Mouse (Mus musculus): ENCODE results near the gene Sptan1.

Sptan1 gene

DNA sequence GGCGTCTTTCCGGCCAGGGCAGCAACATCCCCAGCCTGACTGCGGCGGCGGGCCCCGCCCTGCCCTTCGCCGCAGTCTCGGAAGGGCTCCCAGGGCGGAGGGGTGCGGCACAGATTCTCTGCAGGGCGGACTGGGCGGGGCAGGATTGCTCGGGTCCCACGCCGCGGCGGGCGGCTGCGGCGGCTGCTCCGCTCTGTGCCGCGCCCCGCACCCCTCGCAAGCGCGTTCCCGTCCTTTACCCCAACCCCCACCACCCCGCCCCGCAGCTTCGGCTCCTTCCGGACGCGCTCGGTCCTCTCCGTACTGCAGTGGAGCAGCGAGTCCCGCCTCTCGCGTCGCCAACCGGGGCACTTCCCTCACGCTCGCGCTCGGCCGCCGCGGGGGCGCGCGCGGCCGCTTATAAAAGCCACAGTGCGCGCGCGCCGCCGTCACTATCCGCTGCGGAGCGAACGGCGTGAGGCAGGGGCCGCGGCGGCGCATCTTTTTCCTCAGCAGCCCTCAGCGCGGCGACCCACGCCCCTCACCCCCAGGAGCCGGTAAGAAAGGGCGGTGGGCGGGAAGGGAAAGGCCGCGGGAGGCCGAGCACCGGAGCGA is at the start of gene Sptan1:
TSS of gene Sptan1 (plus strand) at position 311 of the 594 bp plus-strand sequence.
- peak; percentile 92 for DNase-seq

DNA sequence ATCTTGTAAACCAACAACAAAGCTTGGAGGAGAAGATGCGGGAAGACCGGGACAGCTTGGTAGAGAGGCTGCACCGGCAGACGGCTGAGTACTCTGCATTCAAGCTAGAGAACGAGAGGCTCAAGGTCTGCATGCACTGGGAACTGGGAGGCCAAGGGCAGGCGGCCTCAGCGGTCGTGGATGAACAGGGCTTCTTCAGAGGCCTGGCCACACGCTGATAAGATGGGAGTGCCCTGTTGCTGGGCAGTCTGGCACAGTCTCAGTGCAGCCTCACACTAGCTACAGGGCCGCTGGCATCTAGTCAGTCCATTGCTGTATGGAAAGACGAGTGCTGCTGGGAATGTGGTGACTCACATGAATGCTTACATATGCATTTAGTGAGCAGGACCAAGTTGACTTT is 47.7 kb upstream of the Sptan1 start:
- no peak for DNase-seq

- DNase-seq: peak in 1 of 2 experiments; percentile 11
These were observed 43.3 kb upstream of the Sptan1 start for GRCm38 (mm10) chr2:29922011-29922410.

DNA sequence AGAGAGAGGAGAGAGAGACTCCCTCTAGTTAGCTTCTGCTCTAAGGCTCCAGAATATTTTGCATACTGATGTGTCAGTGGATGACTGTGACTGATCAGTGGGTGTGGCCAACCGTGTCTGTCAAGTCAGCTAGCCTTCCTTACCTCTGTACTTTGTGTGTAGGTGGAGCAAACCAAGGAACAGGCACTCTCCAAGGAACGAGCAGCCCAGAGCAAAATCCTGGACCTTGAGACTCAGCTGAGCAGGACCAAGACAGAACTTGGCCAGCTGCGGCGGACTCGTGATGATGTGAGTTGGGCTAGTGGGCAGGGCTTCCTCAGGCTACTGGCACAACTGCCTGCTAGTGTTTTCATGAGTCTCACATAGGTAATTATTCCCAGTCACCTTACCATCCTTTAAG is 38.8 kb upstream of the Sptan1 start:
- no peak for DNase-seq

GRCm38 (mm10) chr2:29930506-29930905 is 34.9 kb upstream of the Sptan1 start:
- DNase-seq: no peak

GRCm38 (mm10) chr2:29931194-29931593 is 34.2 kb upstream of the Sptan1 start:
- no peak for DNase-seq

DNA sequence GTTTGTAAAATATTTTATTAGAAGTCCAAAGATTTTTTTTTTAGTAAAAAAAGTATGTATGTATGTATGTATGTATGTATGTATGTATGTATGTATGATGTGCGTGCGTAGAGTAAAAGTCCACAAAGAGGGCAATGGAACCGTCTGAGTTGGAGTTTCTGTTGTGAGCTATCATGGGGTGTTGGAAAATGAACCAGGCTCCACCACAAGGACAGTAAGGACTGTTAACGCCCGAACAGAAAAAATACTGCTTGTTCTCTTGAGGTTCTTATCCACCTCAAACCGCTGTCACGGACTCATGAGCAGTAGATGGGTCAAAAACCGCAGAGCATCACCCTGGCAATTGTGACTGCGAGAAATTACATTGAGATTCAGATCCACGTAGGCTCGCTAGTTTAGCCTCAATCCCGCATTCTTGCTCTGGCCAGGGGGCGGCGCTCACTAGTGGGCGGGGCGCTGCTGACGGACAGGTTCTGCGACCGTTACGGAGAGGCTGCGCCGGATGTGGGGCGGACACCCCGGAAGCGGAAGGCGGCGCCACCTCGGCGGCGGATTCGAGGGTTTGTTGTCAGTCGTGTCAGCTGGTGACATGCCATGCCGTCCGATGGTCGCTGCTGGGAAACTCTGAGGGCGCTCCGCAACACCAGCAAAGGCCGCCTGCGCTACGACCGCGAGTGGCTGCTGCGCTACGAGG is 30.3 kb upstream of the Sptan1 start, which contains the start of gene Gle1:
TSS of gene Gle1 (plus strand) at position 521 of the 694 bp plus-strand sequence.
- peak; percentile 92 to 93 for DNase-seq

DNA sequence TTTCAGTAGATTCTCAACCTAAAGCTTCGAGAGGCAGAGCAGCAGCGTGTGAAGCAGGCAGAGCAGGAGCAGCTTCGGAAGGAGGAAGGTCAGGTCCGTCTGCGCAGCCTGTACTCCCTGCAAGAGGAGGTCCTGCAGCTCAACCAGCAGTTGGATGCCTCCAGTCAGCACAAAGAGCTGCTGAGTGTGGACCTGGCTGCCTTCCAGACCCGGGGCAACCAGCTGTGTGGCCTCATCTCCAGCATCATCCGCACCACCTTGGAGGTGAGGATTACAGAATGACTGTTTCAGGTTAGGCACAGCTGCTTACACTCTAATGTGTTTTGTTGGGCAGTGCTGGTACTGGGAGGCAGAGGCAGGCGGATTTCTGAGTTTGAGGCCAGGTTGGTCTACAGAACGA is 25.3 kb upstream of the Sptan1 start:
- DNase-seq: no peak

DNA sequence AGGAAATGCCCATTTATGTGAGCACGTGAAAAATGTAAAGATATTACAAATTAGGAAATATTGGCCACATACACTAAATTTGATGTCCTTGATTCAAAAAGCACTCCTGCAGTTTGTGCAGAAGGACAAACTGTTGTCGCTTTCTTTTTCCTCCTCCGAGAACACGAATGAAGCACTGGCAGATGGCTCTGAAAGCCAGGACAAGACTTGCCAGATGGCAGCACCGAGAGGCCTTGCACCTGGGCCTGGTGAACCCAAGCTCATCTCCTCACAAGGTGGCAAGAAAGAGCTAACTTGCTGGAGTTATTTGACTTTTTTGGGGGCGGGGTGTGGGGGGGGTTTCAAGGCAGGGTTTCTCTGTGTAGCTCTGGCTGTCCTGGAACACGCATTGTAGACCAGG is 24.5 kb upstream of the Sptan1 start:
- DNase-seq: no peak

DNA sequence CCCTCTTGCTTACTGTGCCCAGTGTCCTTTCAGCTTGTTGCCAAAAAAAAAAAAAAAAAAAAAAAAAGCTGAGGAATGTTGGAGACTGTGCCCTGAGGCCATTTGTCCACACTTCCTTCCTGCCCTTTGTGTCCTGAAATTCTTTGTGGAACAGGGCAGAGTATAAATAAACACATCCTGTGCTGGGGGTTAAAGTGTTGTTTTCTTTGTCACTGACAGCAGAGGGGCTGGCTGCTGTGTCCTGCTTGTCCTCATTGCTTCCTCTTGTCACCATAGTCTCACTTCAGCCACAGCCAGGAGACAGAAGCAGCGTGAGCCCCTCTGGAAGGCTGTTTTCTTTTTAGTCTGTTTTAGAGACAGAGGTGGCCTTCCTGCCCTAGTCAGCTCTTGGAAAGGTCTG is 20.6 kb upstream of the Sptan1 start:
- no peak for DNase-seq

GRCm38 (mm10) chr2:29948896-29949295 is 16.5 kb upstream of the Sptan1 start:
- DNase-seq: no peak

DNA sequence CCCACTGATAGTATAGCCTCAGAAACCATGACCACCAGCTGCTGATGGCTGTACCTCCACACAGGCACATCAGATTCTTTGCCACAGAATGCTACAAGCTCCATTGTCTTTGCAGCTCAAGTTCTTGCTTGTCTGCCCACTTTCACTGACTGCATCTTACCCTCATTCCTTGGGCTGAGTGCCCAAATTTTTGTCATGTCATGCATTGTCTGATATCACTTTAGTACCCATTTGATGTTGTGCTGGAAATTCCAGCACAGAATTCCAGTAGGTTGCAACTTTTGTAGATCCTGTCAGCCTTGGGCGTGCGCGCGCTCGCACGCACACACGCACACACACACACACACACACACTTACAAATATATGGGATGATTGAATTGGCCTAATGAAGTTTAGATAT is 4.1 kb upstream of the Sptan1 start:
- no peak for DNase-seq

GRCm38 (mm10) chr2:29964354-29965249 is 758 bp upstream of the Sptan1 start:
- DNase-seq: no peak

- DNase-seq: peak; percentile 53 to 56
These were observed 546 bp downstream of the Sptan1 start for GRCm38 (mm10) chr2:29965906-29966305.

DNA sequence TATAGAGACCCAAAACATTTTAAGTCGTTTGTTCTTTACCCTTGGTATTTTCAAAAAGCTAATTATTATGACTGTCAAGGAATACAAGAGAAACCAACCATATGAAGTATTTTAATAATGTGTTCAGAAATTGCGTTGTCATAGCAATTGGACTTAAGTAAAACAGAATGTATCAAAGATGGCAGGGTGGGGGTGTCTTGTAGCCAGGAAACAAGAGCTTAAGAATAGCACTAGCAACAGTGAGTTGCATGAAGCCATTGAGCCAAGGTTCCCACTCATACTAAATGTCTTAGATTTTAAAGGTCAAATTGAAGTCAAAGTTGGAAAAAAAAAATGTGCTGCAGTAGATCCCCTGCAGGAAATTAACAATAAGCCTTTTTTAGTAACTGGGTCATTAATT is 1.5 kb downstream of the Sptan1 start:
- no peak for DNase-seq

DNA sequence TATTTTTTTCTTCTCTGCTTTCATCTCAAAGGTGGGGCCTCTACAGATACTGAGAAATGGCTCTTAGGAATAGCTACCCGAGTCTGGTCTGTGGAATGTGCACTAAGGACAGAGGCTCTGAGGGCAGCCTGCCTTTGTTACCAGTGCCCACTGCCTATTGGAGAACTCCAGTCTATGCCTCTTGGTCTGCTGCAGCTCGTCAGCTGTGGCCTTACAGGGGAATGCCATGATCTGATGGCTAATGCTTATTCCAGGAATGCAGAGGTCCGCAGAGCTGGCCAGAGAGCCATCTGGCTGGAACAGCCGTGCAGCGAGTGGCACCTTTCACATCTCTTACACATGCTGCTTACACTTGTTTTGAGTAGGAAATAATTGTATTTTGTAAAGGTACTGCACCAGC is 2.4 kb downstream of the Sptan1 start:
- DNase-seq: no peak

DNA sequence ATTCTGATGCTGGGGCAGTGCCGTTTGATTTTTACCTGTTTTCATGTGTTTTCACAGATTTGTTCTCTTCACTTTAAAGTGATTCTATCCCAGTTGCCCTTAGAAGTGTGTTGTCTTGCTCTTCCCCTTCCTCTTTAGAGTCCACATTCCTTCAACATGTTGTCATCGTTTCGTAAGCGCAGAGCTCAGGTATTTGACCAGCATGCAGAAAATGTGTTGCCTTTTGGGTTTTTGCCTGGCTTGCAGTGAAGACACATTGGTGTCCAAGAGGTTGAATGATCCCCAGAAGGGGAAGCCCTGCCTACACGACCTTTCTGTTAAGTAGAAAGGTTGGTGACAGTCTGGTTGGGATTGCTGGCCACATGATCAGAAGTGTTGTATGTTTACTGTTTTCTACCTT is 3.3 kb downstream of the Sptan1 start:
- DNase-seq: no peak

DNA sequence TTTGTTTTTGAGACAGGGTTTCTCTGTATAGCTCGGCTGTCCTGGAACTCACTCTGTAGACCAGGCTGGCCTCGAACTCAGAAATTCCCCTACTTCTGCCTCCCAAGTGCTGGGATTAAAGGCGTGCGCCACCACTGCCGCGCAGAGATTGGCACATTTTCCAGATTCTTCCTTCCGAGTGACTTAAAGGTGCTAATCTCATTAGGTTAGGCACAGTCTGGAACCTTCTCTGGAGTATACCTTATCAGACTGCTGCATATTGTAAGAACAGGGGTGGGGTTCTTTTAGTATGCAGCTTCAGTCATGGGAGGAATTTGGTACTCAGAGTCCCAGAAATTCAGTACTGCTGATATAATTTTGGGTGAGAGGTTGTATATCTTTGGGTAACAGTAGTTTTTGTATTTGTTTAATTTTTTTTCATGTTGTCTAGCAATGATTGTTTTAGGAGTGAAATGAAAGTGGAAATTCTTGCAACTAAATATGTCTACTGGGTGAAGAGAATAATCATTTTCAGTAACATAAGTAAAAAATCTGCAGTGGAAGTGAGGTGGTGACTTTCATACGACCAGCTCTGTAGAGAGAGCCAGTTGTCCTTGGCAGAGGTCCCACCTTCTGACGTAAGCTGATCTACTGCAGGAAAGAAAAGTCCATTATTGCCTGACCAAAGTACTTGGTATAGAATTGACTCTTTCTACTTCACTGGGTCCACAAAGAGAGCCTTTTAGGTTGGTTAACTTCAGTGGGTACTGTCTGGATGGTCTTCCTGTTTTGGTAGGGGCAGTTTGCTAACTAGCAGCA is 6.7 kb downstream of the Sptan1 start:
- no peak for DNase-seq

DNA sequence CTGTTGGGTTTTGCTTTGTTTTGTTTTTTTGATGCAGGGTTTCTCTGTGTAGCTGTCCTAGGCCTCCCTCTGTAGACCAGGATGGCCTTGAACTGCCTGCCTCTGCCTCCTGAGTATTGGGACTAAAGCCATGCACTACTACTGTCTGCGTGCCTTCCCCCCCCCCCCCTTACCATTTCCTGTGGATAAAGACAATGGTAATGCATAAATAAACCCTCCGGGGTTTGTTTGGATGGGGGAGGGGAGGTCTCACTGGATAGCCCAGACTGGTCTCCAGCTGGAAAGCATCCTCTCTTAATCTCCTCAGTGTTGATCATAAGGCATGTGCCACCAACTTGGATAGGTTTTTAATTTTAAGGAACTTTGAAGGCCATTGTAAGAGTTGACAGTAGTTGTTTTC is 8.2 kb downstream of the Sptan1 start:
- no peak for DNase-seq

DNA sequence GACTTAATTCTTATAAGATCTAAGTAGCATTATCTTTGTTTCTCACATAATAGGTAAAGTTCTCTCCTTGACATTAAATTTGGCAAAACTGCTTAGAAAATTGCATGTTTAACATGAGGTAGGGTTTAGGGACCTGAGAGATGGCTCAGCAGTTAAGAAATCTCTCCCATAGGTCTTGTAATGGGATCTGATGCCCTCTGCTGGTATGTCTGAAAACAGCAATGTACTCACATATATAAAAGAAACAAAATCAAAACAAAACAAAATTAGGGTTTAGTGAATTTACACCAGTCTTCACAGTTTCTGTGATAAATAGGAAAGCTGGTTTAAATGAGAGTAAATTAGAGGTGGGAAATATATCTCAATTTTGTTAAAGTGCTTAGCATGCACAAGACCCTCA is 11.9 kb downstream of the Sptan1 start:
- no peak for DNase-seq

DNA sequence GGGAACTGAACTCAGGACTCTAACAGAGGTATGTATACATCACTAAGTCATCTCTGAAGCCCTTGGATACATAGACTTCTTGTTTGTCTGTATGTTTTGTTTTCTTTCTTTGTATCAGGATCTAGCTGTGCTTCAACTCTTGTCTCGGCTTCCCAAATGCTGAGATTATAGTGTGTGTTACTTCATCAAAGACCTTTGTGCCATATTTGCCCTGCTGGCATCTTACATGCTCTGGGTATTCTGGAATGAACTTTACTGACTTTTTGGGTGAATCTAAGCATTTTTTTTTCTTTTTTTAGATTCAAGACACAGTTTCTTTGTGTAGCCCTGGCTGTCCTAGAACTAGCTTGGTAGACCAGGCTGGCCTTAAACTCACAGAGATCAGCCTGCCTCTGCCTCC is 15.3 kb downstream of the Sptan1 start:
- no peak for DNase-seq

DNA sequence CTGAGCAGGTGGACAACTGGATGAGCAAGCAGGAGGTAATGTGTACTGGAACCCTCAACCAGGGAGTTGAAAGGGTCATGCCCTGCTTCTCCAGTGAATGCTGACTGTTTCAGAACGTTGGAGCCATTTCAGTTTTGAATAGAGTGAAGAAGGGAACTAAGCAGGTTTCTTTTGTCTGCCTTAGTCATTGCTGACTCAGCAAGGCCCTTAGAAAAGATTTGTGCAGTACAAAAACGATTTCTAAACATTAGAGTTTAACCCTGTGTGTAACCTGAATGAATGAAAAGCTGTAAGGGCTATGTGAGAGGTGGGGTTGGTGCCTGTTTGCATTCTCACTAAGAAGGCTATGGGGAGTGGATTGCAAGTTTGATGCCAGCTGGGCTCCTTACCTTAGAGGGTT is 26.6 kb downstream of the Sptan1 start:
- DNase-seq: no peak

DNA sequence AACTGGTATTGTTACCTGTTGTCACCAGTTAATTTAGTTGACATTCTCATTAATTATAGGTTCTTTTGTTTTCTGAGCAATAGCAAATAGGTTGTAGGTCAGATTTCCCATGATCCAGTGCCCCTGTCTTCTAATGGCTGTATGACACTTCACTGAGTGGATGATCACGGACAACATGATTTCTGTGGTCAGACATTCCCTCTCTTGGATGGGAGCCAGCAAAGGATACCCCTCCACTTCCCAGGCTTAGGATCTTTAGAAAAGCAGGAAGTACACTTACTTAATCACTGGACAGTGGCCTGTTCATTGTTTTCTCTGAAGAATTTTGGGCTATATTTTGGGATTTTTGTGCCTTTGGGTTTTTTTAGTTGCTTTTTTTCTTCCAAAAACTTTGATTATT is 43.7 kb downstream of the Sptan1 start:
- DNase-seq: no peak

Data from thymus, adult 18-20 months (tissue).